Mouse (Mus musculus) brain, adult 2 months (tissue): Measurements from ENCODE around the gene Nfkbia.

Source experiments
- DNase-seq: peaks from one replicate; pipeline ENCODE4 v3.0.0; 2011; ENCODE audit warnings: low read depth, low spot score

Nfkbia gene

DNA sequence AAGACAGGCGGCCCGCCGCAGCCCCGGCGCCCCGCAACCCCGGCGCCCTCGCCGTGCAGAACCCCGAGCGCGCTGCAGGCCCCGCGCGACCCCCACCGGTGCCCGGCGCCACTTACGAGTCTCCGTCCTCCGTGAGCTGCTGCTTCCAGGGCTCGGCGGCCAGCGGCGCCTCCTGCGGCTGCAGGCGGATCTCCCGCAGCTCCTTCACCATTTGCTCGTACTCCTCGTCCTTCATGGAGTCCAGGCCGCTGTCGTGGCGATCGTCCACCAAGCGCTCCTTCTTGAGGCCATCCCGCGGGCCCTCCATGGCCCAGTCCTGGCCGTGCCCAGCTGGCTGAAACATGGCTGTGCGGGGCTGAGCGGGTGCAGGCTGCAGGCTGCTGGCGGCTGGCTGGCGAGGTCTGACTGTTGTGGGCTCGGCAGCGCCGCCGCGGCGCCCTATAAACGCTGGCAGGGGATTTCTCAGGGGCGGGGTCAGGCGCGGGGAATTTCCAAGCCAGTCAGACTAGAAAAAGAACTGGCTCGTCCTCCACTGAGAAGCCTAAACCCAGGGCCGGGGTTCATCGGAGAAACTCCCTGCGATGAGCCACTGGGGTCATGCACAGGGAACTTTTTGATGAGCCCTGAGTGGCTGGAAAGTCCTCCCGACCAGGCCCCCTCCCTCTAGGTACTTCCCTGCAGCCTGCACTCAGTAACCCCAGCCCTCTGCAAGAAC lies at the start of gene Nfkbia:
Gene Nfkbia, minus strand, starts transcription at position 464 of the 715 bp plus-strand sequence.
- DNase-seq, result peak; percentile 92

DNA sequence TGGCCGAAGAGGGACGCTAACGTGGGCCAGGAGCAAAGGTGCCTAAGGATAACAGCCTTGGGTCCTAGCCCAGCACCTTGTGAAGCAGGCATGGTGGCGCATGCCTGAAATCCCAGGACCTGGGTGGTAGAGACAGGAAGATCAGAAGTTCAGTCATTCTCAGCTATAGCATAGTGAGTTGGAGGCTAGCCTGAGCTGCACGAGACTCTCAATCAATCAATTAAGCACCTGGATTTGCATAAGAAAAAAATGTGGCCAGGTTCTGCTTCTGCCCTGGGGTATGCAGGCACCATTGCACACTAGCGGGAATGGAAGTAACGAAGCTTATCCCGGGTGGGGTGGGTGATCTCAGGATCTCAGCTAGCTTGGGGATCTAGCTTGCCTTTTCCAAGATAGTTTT lies 46.7 kb upstream of the Nfkbia start:
- no peak for DNase-seq

DNA sequence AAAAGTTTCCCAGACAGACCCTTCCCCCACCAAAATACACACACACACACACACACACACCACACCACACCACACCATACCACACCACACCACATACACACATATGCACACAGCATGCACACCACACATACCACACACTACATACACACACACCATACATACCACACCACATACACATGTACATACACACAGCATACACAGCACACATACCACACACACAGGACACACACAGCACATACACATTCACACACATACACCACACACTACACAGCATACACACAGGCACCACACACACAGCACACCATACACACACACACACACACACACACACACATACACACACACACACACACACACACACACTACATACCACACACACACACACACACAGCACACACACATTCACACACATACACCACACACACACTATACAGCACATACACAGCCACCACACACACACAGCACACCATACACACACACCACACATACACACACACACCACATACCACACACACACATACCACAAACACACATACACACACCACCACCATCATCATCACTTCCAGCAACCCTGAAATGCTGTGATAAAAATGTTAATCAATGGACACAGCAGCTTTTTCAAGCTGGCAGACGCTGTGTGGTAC lies 46.0 kb upstream of the Nfkbia start:
- DNase-seq, result no peak

- DNase-seq, result no peak
These were observed 45.3 kb upstream of the Nfkbia start for GRCm38 (mm10) chr12:55537742-55538141.

DNA sequence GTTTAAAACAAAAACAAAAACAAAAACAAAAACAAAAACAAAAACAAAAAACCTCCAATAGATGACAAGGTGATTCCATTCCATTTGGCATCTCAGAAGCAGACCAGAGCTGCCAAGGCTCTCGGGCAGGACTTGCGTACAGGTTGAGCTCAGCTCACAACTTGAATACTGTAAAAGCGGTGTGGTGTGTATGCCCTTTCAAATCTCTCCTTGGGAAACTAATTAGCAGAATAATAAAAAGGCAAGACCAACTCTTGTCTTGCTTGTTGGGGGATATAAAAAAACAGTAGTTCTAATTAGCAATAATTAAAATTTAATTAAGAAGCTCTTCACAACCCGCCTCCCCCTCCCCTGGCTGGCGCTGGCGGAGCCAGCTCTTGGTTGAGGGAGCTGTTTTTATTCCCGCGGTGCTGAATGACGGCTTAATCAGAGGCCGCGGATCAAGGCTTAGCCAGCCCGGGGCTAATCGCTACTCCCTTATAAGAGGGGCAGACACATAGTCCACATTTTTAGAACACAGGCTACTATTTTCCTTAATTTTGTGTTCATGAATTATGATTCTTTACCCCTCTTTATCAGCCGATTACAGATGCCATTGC lies 44.2 kb upstream of the Nfkbia start:
- DNase-seq, result peak; percentile 9

DNA sequence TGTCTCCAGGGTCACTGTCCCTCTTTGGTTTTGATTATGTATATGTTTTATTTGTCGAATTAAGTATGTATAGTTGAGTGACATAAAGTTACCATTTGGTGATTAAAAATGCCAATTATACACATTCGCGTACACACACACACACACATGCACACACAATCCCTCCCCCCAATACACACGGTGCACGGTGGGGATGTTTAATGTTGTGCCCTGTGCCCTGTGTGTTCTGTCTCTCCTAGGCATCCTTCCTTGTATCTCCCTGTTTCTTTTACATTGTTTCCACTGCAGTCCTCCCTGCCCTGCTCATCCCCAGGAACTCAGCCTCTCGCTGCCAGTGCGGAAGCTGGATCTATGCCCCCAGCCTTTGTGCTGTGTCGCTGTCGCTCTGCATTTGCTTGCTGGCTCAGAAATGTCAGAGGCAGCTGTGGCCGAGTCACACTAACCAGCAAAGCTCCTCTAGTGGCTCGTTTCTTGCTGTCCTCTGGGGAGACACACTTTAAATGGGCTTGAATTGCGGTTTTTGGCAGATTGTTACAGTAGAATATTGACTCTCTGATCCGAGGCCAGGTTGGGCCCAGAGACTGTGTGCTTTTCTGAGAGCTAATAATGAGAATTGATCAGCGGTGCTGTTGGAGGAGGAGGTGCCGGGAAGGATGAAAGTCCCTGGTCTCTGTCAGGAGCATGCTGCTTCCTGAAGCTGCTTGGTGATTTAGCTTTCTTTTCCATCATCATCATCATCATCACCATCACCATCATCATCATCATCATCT lies 34.7 kb upstream of the Nfkbia start:
- DNase-seq, result peak; percentile 54

- DNase-seq, result peak; percentile 47
These were observed 25.8 kb upstream of the Nfkbia start for GRCm38 (mm10) chr12:55518061-55518738.

DNA sequence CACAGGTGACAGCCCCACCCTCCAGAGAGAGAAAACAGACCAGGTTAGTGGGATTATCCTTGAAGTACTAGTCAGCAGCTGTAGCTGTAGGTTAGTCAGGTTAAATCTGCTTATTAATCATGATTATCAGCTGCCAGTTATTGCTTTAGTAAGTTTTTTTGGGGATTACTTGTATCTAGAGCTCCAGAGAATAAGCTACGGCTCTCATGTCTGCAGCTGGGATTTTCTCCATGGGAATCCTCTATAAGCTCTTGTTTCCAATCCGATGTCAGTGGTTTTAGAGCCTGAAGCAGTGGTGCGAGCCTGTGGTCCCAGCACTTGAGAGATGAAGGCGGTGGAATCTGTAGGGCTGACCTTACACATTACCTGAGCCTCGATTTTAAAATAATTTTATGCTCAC lies 16.4 kb upstream of the Nfkbia start:
- DNase-seq, result no peak

DNA sequence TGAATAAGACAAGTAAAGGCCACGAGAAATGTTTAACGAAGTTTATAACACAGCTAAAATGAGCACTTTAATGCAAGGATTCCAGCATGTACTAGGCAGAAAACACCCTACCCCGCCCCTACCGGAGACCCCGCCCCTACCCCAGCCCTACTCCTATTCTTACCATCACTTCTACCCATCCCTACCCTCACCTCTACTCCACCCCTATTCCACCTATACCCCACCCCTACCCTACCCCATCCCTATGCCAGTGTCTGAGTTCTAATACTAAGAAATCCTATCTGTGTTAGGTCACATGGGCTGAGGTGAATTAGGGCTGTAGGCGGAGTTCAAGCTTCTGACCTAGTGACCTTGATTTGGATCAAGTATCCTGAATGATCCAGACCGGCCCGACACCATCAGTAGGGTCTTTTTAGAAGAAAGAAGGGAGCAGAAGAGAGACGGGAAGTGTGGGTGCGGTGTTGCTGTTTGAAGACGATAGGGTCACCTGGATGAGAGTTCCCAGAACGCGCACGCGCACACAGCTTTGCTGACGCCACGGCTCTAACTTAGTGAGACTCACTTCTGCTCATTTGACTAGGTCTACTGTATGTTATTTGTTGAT lies 15.0 kb upstream of the Nfkbia start:
- DNase-seq, result no peak

GRCm38 (mm10) chr12:55506029-55506330 lies 13.5 kb upstream of the Nfkbia start:
- DNase-seq, result peak; percentile 75

DNA sequence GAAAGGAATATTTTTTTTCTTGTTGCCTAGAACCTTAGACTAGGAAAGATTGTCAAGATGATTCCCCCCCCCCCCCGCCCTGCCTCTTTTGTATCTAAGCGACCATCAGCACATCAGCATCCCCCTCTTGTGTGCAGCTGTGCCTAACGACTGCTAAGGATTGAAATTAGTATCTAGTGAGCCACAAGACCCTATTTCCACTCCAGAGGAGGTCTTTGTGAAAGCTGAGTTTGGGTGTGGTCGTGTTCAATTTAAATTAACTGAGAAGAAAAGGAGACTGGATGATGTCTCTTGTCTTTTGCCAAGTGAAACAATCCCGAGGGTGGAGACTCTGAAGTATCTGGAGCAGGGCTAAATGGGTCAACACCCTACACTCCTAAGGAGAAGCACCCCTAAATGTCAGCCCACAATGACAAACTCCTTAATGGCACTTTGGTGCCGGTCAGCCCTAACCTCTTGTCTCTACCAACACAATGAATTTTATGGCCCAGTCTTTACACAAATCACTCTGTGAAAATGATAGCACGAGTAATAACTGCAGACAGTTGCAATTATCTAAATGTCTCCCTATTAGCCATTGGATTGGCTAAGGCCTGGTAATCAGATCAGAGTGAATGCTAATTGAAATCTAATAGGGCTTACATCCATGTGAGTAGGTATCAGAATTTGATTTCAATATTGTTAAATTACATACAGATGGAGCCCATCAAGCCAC lies 13.0 kb upstream of the Nfkbia start:
- DNase-seq, result no peak

DNA sequence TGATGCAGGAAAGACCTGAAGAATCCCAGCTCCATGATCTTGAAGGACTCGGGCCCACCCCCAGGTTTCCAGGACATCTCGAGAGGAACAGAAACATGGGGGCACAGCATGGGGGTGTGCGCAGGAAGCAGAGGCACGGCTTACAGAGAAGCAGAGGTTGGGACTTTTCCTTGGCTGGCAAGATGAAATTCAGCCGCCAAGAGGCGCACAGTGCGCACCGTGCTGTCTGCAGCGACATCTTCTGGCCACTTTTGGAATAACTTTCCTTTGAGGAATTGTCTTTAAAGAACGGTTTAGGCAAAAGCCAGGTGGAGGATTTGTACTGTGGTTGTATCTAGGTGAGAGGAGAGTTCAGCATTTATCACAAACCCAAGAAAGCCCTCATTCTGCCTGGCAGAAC lies 6.6 kb upstream of the Nfkbia start:
- DNase-seq, result peak; percentile 84

DNA sequence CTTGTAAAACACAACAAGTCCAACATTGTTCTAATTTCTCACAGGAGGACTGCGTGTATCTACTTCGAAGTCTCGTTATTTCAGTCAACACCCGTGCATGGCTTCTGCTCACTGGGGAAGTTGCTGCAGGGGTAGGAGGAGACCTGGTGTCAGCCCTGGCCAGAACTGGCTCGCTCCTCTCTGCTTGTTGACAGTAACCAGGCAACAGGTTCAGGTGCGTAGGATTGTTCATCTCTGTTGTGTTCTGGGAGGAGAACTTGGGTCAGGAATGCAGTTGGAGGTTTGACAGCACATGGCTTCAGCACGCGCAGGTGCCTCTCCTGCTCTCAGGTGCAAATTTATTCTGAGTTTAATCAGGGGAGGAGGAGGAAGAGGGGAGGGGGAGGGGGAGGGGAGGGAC lies 5.3 kb upstream of the Nfkbia start:
- no peak for DNase-seq

DNA sequence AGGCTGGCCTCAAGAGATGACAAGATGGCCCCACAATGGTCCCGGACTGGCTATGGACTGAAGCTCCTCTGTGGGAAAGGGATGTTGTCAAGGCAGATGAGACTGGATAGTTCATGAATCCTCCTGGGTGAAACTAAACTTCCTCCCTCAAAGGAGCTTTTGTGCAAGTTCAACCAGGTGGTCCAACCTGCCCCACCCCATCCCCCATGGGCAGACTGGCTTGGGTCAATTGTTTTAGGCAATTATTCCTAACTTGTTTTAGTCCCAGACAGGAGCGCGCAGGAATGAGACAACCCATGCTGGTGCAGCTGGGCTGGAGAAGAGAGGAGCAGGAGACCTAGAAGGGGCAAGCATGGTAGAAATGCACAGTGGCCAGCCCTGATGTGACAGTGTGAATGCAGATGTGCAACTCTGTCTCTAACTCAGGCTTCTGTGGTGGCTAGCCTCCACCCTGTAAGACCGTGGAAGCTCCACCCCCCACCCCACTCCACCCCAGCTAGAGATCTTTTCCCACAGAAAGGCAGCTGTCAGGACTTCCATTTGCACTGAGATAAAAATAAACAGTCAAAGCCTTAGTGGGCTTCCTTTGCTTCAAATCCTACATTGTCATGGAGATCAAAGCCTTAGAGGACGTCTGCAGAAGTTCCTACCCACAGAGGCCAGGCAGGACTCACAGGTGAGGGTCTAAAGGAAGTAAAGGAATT lies 3.6 kb upstream of the Nfkbia start:
- no peak for DNase-seq

GRCm38 (mm10) chr12:55495114-55495901 lies 2.9 kb upstream of the Nfkbia start:
- peak; percentile 88 for DNase-seq

DNA sequence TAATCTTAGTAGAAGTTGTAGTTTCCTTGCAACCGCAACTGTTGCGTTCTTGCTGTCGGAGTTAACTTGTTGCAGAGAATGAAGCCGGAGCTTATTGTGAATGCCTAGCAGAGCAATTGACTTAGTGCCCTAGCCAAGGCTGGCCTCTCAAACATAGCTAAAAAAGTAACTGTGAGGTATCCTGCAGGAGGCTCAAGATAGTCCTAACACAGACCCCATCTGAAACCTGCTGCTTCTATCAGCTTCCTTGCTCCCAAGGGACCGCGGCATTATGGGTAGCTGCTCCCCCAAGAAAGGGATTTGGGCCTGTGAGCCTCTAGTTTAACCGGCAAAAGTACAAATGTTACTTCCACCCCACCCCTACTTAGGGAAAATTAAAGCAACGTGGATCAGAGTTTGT lies 934 bp upstream of the Nfkbia start:
- DNase-seq, result no peak

DNA sequence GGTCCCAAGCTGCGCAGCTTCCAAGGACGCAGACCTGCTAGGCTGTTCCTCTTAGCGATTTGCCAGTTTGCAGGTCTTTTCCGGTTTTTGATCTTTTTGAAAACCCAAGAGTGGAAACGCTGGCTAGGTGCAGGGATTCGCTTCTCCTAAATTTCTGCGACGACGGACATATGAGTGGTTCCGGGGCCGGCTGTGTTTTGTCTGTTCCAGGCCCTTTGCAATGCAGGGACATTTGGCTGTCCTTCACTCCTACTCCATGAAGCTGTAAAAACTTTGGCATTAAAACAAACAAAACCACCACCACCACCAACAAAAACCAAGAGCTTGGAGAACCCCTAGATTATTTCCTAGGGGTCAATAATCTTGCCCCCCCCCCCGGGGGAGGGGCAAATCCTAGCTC lies 494 bp upstream of the Nfkbia start:
- DNase-seq, result no peak

- peak; percentile 91 for DNase-seq
These were observed 797 bp downstream of the Nfkbia start for GRCm38 (mm10) chr12:55491516-55492183.
